Mouse (Mus musculus): ENCODE measurements around the gene Pkp4.
"Not testable (repeated sequence)": the region's sequence is repeated elsewhere in the genome, so short reads cannot be mapped to it uniquely, and the experiment has no call there.

The Pkp4 gene

DNA sequence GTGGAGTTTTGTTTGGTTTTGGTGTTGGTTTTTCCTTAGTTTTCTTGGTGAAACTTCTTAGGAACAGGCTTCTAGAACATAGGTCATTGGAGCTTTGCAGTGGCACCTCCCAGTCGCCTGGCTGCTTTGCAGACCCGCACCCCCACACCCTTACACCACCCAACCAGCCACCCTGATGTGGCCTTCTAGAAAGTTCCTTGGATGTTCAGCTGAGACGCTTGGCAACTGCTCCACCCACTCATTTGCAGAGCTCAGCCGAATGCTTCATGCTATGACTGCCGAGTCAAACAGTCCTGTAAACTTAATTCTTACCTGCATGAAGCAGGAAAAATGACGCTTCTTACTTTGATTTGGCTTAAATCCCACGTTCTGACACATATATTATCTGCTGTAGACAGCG, 187.9 kb downstream of the Pkp4 start:
- in situ Hi-C loops (cut with MboI; ENCODE audit: low pct_unique_long_range_greater_than_20kb in 1 of 2, low sequenced_read_pairs in 2 of 2, unreplicated experiment in 1 of 2), result no loop called here

DNA sequence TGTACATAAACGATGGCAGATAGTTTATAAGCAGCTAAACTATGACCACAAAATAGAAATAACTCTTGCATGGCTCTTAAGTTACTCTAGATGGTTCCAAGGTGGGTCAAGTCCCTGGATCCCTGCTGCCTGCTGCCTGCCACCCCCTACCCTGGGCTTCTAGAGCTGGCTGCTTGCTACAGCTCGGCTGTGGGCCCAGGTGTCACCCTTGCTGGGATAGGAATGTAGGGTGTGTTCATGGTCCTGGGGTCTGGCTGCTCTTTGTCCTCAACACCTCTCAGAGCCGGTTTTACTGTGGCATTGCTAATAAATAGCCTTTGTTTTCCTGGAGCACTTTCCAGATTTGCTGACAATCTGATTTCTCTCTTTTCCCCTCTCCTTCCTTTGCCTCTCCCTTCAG, 189.4 kb downstream of the Pkp4 start:
- in situ Hi-C loops (cut with MboI; ENCODE audit: low pct_unique_long_range_greater_than_20kb in 1 of 2, low sequenced_read_pairs in 2 of 2, unreplicated experiment in 1 of 2), result no loop called here

DNA sequence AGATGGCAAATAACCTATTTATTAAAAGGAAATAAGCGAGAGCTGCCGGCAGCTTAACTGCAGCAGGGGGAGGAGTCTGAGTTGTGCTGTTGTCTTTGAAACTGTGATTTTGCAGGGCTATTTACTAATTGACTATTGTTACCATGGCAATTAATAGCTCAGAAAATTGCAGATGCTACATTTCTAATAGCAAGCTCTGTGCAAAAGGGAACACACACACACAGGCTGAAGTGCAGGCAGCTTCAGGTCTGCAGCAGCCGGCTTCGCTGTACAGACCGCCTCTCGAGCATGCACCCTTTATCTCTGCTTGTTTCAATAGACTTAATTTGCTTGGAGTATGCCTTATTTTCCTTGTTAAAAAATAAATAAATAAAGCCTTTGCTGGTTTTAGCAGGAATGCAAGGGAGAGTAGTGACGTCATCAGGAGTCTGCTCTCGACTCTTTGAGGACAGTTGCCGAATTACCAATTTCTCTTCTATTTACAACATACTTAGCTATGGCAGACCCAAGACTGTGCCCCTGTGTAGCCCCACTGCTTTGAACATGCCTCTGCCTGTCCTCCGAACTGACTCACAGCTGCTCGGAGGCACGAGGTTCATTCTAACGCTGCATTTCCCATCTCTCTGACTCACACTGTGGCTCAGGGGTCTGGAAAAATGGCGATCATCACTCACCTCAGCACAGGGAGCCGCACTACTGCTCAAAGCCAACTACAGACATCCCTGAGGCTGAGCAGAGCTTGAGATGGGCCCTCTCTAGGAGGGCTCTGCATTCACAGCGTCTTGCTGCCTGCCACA, 190.9 kb downstream of the Pkp4 start:
- in situ Hi-C loops (cut with MboI; ENCODE audit: low pct_unique_long_range_greater_than_20kb in 1 of 2, low sequenced_read_pairs in 2 of 2, unreplicated experiment in 1 of 2), result no loop called here

DNA sequence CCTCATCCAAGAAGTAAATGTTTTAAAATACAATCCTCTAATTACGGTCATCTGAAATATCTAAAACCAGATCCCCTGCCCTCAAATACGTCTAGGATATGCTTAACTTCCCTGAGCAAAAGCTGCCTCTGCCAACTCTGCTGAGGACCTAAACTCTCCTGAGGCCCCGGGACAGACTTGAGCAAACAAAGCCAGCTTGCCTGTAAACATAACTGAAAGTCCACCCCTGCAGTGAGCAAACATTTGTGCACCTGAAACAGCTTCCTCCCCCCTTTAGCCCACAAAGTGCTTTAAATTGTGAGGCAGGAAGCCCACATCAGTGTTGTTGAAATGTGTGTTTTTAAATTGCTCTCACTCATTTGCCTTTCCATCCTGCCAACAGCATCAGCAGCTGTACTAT, 193.2 kb downstream of the Pkp4 start:
- in situ Hi-C loops (cut with MboI; ENCODE audit: low pct_unique_long_range_greater_than_20kb in 1 of 2, low sequenced_read_pairs in 2 of 2, unreplicated experiment in 1 of 2), result no loop called here

DNA sequence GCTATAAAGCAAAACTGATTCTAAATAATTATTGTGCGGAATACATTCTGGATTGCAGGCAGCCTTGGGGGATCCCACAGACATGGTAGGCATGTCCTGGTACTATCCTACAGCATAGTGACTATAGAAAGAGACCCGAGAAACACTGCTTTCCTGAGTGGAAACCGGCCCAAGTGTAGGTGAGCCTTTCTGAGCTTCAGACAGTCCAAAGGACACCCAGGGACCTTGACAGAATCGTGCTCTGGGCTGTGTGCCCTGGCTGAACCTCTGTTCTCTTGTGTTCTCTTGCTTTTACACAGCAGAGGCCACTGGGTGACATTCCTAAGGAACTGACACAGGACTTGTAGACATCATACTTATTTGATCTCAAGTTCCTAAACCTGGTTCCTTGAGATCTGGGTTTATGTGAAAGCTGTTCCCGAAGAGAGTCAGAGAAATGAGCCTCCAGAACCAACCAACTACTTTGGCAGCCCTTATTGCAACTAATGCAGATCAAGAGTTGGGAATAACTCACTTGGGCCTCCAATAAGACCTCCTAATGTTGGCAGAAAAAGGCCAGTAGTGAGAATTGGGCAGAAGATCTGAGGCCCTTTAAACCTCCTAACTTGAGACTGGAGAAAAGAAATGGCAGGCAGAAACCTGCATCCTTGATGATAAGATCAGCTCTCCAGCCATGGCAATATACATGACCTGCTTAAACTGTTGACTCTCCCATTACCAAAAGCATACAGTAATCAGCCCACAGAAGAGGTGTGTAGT, 195.1 kb downstream of the Pkp4 start:
- in situ Hi-C loops (cut with MboI; ENCODE audit: low pct_unique_long_range_greater_than_20kb in 1 of 2, low sequenced_read_pairs in 2 of 2, unreplicated experiment in 1 of 2), result no loop called here

DNA sequence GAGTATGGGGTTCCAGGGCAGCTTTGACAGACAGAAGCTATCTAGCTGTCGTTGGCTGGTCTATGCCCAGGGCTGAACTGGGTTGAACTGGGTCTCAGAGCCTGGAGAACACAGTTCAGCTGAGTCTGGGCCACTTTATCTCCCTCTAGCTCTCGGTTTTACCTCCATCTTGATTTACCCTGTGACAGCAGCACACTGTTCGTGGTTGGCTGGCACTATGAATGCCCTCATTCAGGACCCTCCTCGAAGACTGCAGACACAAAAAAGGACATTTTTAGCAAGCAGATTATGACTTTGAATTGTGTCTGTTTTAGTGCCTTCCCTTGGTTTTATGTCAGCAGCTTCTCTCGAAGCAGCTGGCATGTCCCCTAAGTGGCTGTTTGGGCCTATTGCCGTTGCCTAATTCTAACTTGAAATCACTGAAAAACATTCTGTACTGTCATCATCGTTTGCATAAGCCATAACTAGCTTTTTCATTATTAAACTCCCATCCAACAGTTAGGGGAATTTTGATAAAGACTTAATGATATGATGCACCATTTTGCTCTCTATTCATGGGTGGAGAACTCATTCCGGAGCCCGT, 199.2 kb downstream of the Pkp4 start:
- in situ Hi-C loops (cut with MboI; ENCODE audit: low pct_unique_long_range_greater_than_20kb in 1 of 2, low sequenced_read_pairs in 2 of 2, unreplicated experiment in 1 of 2), result no loop called here

DNA sequence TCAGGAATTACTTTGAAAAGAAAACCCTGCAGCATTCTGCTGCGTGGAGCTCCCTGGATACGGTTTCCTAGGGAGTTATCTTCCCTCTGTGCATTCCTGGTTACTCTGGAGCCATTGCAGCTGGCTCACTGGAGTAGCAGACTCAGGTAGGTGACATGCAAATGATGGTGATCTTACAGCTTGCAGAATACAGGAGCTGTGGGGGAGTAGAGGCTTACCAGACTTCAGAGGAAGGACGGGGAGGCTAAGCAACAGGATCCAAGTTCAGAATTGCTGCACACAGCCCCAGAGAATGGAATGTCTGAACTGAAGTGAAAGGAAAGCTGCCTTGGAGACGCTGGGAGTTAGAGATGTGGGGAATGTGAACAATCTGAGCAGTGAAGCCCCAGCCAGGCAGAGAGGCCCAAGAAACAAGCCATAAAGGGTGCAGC, 200.7 kb downstream of the Pkp4 start:
- in situ Hi-C loops (cut with MboI; ENCODE audit: low pct_unique_long_range_greater_than_20kb in 1 of 2, low sequenced_read_pairs in 2 of 2, unreplicated experiment in 1 of 2), result no loop called here

DNA sequence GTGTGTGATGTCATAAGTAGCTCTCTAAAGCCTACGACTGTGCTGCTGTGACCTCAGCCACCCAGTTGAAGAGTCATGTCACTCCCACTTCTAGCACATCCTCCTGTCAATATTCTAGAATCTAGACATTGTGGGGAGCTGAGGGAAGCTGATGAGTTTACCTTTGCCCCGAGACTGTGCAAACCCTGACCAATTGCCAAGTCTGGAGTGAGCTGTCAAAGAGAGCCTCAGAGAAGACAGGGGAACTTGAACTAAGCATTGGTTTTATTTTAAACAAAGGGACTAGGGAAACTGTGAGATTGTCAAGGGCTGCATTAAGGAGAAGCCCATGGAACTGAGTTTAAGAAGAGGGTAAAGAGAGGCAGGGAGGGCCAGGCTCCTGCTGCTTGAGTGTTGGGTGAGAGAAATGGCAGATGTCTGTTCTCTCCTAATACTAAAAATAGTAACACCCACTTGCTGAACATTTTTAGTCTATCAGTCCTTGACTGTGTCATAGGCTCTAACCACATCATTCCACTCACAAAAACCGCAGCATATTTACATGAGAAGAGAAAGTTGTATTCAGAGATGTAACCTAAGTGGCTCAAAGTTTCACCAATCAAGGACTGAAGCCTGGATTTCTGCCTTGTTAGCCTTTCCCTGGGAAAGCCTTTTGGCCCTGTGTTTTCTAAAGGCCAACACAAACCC, 203.6 kb downstream of the Pkp4 start:
- in situ Hi-C loops (cut with MboI; ENCODE audit: low pct_unique_long_range_greater_than_20kb in 1 of 2, low sequenced_read_pairs in 2 of 2, unreplicated experiment in 1 of 2), result no loop called here

DNA sequence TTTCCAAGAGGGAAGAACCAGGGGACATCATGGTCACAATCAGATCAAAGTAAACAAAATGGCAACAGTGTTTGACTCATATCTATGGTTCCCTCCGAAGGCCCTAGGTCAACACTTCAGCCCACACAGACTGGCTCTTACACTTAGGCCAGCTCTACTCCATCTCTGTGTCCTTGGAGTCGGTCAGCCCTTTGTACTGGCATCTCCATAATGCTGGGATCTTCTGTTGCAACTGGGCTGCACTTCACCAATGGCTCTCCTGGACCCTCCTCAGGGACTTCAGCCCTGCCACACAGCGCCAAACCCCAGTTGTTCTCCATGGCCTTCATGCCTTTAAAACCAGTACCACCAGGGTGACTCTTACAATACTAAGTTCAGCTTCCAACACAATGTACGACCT, 206.5 kb downstream of the Pkp4 start:
- in situ Hi-C loops (cut with MboI; ENCODE audit: low pct_unique_long_range_greater_than_20kb in 1 of 2, low sequenced_read_pairs in 2 of 2, unreplicated experiment in 1 of 2), result loop anchor here (5.0 kb wide), 2 partner anchors 40 to 55 kb away; no protein-coding TSS in a partner anchor

DNA sequence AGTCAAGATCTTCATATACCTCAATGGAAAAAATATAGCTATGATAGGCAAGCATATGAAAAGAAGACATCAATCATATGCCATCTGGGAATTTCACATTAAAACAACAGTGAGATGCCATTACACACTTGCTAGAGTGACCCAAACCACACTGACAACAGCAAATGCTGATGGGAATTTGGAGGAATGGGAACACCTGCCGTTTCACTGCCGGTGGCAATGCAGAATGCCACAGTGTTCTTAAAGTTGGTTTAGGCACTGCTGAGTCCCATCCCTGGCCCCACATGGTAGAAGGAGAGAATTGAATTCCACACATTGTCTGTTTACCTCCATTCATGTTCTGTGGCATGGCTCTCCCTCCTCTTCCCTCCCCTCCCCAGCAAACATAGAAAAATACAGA, 212.5 kb downstream of the Pkp4 start:
- in situ Hi-C loops (cut with MboI; ENCODE audit: low pct_unique_long_range_greater_than_20kb in 1 of 2, low sequenced_read_pairs in 2 of 2, unreplicated experiment in 1 of 2), result no loop called here

DNA sequence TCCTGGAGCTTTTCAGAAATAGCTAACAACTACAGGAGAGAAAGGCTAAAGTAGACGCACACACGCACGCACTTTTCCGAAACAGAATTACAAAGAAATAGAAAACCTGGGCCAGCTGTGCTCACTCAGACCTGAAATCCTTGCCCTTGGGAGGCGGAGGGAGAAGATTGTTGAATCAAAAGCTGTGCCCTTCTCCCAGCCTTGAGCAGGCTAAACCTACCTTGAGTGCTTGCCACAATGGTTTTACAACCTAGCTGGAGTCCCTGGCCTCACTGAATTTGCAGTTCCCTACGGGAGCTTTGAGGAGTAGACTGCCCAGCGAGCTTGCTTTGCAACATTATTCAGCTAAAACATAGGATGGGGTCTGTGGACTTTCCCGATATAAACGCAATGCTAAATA, 217.4 kb downstream of the Pkp4 start:
- in situ Hi-C loops (cut with MboI; ENCODE audit: low pct_unique_long_range_greater_than_20kb in 1 of 2, low sequenced_read_pairs in 2 of 2, unreplicated experiment in 1 of 2), result no loop called here

DNA sequence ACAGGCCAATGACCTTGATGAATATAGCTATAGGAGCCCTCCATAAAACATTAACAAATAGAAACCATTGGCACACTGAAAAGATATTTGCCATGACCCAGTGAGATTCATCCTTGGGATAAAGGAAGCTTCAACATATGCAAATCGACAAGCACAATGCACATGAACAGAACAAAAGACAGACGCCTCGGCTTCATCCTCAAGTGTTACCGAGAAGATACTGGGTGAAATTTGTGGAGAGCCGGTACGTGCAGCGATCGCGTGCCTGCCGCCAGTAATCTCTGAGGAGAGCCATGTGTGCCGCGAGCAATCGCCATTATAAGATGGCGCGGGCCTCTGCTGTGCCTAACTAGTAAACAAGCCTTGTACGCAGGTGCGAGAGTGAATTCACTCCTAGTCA, 218.2 kb downstream of the Pkp4 start:
- in situ Hi-C loops (cut with MboI; ENCODE audit: low pct_unique_long_range_greater_than_20kb in 1 of 2, low sequenced_read_pairs in 2 of 2, unreplicated experiment in 1 of 2), result not testable (repeated sequence)

DNA sequence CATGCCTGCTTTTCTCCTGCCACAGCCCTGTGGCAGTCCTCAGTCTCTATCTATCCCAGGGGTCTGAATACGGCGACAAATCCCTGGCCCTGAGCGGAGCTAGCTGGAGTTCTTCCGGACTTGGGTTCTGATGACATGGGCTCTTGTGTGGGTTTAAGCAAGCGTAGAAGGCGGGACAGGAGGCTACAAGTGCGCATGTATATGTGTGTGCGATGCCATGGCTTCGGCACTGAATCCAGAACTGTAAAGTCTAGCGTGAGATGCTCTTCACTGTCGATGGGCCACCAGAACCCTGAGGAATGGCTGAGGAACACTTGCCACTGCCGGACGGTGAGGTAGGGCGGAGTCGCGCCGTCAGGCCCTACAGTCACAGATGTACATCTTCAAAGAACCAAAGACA, 222.6 kb downstream of the Pkp4 start:
- in situ Hi-C loops (cut with MboI; ENCODE audit: low pct_unique_long_range_greater_than_20kb in 1 of 2, low sequenced_read_pairs in 2 of 2, unreplicated experiment in 1 of 2), result no loop called here

DNA sequence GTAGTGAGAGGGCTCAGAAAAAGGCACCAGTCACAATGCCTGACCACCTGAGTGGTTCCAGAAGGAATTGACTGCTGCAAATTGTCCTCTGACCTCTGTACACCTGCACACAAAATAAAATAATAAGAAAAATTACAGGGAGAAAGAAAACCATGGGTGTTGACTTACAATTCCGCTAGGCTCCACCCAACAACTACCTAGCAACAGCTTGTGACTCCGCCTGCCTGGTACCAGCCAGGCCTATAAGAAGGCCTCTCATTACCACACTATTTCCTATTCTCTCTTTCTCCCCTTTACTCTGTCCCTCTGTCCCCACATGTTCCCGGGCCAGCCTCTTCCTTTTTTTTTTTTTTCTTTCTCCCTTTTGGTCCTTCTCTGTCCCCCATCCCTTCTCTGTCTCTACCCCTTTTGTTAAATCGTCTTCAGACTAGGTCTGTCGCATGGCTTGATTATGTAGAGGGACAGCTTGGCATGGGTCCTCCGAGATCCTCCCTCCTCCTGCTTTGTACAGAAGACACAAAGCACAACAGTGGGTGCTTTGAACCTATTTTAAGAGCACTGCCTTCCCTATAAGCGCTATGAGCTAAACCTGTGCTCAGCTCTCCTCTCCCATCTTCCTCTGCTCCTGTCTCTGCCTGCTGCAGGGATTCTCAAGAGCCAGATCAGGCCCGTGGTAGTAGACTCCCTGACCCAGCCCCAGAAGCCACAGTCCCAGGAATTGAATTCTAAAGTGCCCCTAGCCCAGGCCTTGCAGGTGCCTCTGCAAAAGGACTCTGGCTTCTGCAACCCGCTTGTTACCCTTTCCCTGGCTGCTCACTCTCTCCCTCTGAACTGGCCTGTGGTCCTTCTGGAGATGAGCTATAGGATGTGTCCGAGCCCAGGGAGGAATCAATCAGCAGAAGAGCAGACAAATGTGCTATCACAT, 223.5 kb downstream of the Pkp4 start:
- in situ Hi-C loops (cut with MboI; ENCODE audit: low pct_unique_long_range_greater_than_20kb in 1 of 2, low sequenced_read_pairs in 2 of 2, unreplicated experiment in 1 of 2), result no loop called here

DNA sequence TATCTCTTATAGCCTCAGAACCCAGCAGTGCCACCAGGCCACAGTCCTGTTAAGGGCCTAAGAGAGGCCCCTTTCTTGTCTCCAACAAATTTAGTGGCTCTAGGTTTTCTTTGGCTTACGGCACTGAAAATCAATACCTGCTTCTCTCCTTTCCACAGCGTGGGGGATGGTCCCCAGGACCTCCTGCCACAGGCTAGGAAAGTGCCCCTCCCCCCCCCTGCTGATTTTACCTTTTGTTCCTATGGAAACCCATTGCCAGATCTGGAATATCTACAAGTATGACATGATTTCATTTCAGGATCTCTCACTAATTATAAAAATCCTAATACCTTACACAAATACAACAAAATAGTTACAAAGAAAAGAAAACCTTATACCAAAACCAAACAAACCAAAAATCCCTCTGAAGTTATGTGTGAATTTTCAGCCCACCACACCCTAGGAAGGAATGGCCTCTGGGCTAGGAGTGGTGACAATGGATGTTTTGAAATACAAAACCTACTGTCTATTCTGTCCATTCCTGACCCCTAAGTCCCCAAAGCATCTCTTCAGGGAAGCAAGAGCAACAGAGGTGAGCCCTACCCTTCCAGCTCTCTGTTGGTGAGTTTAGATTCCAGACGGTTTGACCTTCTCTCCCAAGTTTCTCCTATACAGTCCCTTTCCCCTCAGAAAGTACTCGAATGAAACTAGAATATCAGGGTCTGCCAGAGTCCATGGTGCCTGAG, 224.7 kb downstream of the Pkp4 start:
- in situ Hi-C loops (cut with MboI; ENCODE audit: low pct_unique_long_range_greater_than_20kb in 1 of 2, low sequenced_read_pairs in 2 of 2, unreplicated experiment in 1 of 2), result no loop called here

DNA sequence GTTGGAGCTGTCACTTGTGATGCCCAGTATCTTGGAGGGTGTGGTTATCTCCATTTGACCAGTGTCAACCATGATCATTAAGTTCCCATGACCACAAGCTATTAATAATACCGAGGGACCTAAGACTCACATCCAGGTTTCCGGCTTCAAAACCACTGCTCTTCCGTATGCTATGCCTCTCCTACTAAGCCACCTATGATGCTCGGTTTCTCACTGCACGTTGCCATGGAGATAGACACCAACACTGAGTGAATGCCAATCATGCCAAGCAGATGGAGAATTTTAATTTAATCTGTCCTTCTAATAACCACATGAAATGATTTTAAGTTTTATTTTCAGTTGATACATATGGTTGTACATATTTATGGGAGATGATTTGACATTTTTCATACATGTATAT, 229.3 kb downstream of the Pkp4 start:
- in situ Hi-C loops (cut with MboI; ENCODE audit: low pct_unique_long_range_greater_than_20kb in 1 of 2, low sequenced_read_pairs in 2 of 2, unreplicated experiment in 1 of 2), result no loop called here

DNA sequence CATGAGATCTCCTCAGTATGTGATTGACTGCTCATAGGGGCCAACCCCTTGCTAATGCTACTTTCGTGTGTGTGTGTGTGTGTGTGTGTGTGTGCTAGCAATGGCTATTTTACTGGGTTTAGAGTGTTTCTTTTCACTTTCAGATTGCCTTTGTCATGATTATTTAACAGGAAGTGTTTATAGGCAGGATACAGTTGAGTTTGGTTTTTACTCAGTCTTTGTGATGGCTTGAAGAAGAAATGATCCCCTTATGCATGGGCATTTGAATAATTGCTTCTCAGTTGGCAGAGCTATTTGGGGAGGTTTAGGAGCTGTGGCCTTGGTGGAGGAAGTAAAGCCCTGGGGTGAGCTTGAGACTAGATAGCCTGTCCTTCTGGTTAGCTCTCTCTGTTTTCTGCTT, 232.5 kb downstream of the Pkp4 start:
- in situ Hi-C loops (cut with MboI; ENCODE audit: low pct_unique_long_range_greater_than_20kb in 1 of 2, low sequenced_read_pairs in 2 of 2, unreplicated experiment in 1 of 2), result no loop called here

DNA sequence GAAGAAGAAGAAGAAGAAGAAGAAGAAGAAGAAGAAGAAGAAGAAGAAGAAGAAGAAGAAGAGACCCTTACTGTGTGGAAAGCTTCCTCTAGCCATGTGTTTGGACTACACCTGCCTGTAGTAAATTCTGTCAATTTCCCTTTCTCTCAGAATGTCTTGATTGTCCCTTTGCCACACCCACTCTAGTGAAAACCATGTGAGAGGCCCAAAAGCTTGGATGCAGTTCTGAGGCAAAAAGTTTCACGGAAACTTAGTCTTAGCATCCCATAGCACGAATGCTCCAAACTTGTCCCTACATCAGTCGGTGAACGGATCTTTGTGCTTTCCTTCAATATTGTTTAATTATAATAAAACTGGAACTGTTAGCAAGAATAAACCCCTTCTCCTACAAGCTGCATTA, 234.0 kb downstream of the Pkp4 start:
- in situ Hi-C loops (cut with MboI; ENCODE audit: low pct_unique_long_range_greater_than_20kb in 1 of 2, low sequenced_read_pairs in 2 of 2, unreplicated experiment in 1 of 2), result no loop called here
